Mouse (Mus musculus): ENCODE measurements around the gene Prickle1. TPM values are rescaled to one million over a fixed set of nuclear protein-coding genes. Genes with fewer than 3 reads are reported as not detected.

Prickle1 gene
- polyA plus RNA-seq (2012; rRNA removed; ENCODE audit: low replicate concordance) = 8.4 and 17.8 TPM in 2 replicates

DNA sequence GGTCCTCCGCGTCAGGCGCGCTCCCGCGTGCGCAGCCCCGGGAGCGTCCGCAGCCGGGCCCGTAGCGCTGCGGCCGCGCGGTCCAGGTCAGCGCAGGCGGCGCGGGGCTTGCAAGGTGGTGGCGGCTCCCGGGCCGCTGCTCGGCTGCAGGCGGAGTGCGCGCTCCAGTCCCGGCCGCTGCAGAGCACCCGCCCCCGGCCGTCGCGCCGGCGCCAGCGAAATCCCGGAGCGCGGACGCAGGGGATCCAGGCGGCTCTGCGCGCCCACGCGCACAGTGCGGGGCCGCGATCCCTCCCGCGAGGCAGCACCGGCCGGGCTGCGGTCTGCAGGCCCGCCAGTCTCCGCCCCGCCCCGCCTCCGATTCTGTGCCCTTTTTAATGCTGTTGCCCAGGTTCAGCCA is at the start of gene Prickle1:
TSS of gene Prickle1 (minus strand) at position 146 of the 400 bp plus-strand sequence.

Other genes with a start within 250 kb of the Prickle1 start
- gene Zcrb1, start 197.6 kb downstream of the Prickle1 start, polyA plus RNA-seq (2012; rRNA removed; ENCODE audit: low replicate concordance) = 33.6 and 45.4 TPM in 2 replicates
- 11.6 and 12.3 TPM in 2 replicates for gene Pphln1, start 197.5 kb downstream of the Prickle1 start, polyA plus RNA-seq (2012; rRNA removed; ENCODE audit: low replicate concordance)

Data from subcutaneous adipose tissue, adult 2 months (tissue).